Mouse (Mus musculus): Measurements from ENCODE around the gene Itgb6. TPM values are rescaled to one million over a fixed set of nuclear protein-coding genes. Genes with fewer than 3 reads are reported as not detected.

The Itgb6 gene
- polyA plus RNA-seq (2012; rRNA removed; ENCODE audit: low replicate concordance), result 2.7 and 9.7 TPM in 2 replicates

GRCm38 (mm10) chr2:60722514-60722913, at the start of gene Itgb6:
Itgb6 (minus strand) TSS chr2:60722643.

DNA sequence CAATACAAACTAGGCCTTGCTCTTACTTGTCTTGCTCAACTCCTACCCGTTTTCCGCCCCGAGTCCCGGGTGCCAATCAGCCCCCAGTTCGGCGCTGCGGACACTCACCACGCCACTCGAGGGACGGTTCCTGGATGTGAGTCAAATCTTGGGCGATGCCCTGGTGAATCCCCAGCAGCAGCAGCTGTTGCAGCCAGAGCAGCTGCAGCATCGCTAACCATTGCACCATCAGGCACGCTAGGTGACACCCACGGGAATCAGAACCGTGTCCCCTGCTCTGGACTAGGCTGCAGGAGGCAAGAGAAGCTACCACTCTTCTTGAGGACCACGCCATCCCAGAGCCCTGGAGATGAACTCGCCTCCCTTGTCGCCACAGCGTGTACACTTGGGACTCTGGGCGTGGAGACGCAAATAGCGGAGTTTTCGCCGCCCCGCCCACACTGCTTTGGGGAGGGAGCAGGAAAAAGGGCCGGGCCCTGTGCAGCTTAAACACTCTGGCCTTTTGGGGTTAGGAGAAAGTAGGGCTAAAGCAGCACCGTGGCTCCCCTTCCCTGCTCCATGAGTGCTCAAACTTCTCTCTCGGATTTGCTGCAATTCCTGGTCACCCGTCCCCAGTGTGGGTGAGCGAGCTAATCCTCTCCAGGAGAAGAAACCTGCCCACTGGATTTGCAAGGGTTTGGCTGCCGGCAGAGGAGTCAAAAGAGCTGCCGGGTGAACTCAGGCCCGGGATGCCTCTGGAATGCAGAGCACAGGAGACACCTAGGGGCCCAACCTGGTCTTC, 169.4 kb downstream of the Itgb6 start, which contains the start of gene Pla2r1:
Pla2r1 (minus strand) TSS at position 407 of the 781 bp plus-strand sequence.

Other genes with a start within 250 kb of the Itgb6 start
- 0.28 and 0.74 TPM in 2 replicates for gene Pla2r1, start 169.3 kb downstream of the Itgb6 start, polyA plus RNA-seq (2012; rRNA removed; ENCODE audit: low replicate concordance)
- 22.0 and 31.9 TPM in 2 replicates for gene Rbms1, start 240.5 kb upstream of the Itgb6 start, polyA plus RNA-seq (2012; rRNA removed; ENCODE audit: low replicate concordance)